Mouse (Mus musculus): ENCODE results near the gene Dpy30.
A peak's percentile ranks its signal among the peaks of the same experiment; 100 is the strongest.
"Not testable (repeated sequence)": the region's sequence is repeated elsewhere in the genome, so short reads cannot be mapped to it uniquely, and the experiment has no call there.

Gene Dpy30

DNA sequence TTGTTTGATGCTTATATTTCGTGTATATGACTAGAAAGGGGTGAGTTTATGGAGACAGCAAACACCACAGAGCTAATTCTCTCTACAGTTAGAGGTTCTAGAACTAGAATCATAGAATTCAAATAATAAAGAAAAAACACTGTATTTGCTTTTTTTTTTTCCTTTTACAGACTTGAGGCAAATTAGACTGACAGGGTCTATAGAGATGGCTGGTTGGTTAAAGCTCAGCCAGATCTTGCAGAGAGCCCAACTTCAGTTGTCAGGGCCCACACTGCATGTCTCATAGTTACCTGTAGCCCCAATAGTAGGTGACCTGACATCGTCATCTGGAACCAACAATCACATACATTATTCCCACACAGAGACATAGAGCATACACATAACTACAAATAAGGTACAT lies at the start of gene Dpy30:
Gene Dpy30 (minus strand): TSS at position 101 of the 400 bp plus-strand sequence.
- DNase-seq (ENCODE audit: low read depth): no peak

DNA sequence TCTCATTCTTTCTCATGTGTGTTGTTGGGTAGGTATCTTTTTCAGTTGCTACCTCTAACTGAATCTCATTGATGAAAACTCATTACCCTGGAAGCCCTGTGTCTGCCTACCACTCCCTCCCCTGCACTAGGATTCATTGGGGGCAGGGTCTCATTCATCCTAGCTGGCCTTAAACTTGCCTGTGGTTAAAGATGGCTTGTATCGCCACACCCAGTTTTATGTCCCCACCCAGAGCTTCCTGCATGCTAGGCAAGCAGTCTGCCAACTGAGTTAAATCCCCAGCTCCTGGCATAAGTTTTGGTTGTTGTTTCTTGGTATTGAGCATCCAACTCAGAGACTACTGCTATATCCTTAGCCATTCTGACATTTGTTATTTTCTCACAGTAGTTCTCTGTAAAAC lies 39.8 kb upstream of the Dpy30 start:
- DNase-seq (ENCODE audit: low read depth): no peak

DNA sequence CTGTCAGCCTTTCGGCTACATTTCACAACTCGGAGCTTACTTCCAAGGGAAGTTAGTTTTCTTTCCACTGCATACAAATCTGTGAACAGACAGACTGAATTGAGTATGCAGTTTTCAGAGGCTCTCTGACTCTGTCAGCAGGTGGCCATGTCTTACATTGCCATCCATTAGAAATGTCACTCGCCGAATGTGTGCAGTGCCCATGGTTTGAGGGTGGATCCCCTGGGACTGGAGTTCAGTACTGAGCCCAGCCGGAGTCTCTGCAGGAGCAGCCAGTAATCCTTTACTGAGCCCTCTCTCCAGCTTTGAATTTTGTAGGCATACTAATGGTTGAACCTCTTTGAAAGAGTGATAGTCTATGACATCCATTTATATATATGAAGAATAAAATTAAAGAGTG lies 17.4 kb upstream of the Dpy30 start:
- no peak for DNase-seq (ENCODE audit: low read depth)

DNA sequence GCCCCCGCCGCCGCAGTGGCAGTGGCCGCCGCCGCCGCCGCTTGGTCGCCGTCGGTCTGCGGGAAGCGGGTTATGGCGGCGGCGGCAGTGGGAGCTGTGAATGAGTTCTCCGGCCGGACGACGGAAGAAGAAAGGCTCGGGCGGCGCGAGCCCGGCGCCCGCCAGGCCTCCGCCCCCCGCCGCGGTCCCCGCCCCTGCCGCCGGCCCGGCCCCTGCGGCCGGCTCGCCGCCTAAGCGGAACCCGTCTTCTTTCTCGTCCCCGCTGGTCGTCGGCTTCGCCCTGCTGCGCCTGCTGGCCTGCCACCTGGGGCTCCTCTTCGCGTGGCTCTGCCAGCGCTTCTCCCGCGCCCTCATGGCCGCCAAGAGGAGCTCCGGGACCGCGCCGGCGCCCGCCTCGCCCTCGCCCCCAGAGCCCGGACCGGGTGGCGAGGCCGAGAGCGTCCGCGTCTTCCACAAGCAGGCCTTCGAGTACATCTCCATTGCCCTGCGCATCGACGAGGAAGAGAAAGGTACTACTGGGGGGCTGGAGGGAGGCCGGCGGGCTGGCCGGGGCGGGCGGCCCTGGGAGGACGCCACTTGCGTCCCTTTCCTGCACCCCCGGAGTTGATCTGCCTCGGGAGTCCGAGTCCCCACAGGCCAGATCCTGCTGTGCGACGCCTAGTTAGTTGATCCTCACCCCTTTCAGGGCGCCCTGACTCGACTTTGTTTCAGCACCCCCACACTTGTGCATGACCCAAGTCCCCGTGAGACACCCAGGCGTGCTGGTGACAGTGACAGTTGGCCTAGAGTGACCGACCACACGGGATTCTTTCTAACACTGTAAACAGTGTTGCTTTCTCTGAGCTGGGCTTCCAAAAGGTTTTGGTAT lies 15.4 kb upstream of the Dpy30 start, which contains the start of gene Spast:
Gene Spast (plus strand): TSS at position 51 of the 868 bp plus-strand sequence.
- peak; percentile 51 for DNase-seq (ENCODE audit: low read depth)

DNA sequence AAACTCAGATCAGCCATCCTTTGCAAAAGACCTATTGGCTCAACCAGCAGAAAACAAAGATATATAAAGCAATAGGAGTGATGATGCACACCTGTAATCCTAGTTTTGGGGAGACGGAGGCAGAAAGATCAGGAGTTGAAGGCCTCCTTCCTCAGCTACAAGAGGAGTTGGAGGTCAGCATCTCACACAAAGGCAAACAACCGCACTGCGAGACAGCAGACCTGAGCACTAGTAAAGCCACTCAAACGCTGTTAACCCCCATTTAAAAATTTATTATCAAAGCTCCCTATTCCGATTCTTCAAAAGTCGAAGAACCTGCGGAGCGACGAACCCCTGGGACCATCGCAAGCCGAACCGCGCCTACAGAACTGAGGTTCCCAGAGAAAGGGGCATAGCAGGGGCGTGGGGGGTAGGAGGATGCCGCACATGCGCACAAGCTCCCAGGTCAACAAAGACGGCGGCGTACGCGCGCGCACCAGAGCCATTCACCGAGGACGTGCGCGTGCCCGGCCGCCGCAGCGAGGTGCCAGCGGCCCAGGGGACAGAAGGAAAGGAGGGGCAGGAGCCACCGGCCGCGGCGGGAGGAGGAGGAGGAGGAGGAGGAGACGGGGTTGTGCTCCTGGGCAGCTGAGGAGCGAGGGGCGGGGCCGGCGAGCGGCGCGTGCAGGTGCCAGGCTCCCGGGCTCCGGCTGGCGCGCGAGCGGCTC lies 14.6 kb upstream of the Dpy30 start:
- peak; percentile 88 for DNase-seq (ENCODE audit: low read depth)

DNA sequence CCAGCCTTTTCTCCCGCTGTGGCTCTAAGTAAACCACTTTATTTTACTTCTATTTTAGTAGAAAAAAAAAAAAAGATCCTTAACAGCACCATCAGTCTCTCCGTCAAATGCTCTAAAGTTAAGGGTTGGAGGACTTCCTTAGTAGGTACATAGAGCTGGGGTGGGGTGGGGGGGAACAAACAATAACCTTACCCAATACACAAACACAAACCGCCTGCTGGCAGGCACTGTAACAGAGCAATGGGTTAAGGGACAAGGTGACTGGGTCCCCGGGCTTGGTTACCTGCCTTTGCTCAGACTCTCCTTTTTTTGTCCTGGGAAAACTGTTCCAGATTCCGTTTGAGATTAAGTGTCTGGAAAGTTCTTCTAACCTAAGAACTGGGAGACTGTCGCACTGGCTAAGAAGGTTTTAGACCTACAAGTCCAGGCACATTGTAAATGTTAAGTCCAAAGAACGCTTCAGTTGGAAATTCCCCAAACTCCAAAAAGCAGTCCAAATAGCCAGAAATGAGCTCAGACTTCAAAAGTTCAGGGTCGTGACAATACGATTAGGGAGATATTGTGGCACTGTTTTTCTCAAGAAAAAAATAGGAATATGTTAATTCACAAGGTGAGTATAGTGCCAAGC lies 7.4 kb upstream of the Dpy30 start:
- no peak for DNase-seq (ENCODE audit: low read depth)

DNA sequence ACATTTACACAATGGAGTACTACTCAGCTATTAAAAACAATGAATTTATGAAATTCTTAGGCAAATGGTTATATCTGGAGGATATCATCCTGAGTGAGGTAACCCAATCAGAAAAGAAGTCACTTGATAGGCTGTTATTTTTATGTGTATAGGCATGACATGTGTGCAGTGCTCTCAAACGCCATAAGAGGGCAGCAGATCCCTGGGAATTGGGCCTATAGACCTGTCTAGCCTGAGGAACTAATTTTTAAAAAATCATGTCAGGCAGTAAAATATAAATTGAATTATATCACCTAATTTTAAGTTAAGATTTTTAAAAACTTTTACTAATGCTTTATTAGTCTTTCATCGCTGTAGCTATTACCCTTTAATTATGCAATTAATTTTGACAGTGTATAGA lies 4.4 kb upstream of the Dpy30 start:
- DNase-seq (ENCODE audit: low read depth): peak; percentile 71

DNA sequence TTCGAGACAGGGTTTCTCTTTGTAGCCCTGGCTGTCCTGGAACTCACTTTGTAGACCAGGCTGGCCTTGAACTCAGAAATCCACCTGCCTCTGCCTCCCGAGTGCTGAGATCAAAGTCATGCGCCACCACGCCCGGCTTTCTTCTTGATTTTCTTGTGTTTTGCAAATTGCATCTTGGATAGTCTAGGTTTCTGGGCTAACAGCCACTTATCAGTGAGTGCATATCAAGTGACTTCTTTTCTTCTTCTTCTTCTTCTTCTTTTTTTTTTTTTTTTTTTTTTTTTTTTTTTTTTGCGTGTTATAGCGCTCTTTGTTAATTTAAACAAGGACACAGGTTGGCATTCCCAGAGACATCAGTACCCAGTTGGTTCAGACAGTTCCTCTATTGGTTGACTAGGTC lies 3.5 kb upstream of the Dpy30 start:
- not testable (repeated sequence) for DNase-seq (ENCODE audit: low read depth)

DNA sequence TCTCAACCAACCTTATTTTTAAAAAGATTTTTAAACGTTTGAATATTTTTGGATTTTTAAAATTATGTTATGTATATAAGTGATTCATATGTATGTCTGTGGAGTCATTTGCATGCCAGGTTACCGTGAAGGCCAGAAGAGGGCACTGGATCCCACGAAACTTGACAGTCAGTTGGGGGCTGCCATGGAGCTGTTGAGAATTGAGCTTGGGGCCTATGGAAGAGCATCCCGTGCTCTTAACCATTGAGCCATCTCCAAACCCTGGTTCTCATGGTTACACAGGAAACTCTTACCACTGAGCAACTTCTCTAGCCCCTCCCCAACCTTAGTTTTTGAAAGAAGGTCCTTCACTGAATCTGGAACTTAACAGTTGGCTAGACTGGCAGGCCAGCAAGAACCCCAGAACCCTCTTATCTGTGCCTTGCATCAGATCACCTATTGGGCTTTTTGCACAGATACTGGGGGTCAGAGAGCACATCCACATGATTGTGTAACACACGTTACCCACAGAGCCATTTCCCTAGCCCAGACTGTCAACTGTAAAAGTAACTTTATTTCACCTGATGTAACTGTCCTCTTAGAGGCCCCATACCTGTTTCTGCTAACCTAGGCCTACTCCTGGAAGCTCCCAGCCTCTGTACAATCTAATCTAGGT lies 1.2 kb downstream of the Dpy30 start:
- peak; percentile 5 for DNase-seq (ENCODE audit: low read depth)

DNA sequence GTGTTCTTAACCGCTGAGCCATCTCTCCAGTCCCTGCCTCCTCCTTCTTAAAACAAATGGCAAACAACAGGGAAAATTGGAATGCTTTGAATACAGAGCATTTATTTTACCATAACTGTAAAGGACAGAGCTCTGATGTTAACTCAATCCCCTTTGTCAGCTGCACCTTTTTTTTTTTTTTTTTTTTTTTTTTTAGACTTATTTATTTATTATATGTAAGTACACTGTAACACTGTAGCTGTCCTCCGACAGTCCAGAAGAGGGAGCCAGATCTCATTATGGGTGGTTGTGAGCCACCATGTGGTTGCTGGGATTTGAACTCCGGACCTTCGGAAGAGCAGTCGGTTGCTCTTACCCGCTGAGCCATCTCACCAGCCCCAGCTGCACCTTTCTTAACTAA lies 5.0 kb downstream of the Dpy30 start:
- no peak for DNase-seq (ENCODE audit: low read depth)

DNA sequence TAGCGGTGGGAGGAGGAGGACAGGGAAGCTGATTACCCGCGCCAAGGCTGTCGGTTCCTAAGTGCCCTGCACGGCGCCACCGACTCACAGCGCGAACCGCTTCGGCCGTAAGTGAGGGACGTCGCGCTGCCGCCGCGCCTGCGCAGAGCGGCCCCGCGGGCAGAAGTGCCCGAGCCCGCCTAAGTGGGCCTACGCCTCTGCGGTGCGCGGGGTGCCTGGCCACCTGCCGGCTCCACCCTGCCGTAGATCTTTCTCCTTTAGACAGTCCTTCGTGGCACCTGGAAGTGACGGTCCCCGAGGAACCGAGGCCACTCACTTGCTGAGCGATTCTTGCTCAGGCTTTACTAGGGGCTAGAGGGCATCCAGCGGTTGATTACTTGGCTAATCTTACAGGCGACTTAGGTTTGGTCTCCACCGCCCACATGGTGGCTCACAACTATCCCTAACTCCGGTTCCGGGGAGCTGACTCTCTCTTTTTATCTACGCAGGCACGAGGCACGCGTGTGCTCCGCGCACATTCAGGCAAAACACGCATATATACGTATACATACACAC lies 7.4 kb downstream of the Dpy30 start:
- peak; percentile 86 for DNase-seq (ENCODE audit: low read depth)

DNA sequence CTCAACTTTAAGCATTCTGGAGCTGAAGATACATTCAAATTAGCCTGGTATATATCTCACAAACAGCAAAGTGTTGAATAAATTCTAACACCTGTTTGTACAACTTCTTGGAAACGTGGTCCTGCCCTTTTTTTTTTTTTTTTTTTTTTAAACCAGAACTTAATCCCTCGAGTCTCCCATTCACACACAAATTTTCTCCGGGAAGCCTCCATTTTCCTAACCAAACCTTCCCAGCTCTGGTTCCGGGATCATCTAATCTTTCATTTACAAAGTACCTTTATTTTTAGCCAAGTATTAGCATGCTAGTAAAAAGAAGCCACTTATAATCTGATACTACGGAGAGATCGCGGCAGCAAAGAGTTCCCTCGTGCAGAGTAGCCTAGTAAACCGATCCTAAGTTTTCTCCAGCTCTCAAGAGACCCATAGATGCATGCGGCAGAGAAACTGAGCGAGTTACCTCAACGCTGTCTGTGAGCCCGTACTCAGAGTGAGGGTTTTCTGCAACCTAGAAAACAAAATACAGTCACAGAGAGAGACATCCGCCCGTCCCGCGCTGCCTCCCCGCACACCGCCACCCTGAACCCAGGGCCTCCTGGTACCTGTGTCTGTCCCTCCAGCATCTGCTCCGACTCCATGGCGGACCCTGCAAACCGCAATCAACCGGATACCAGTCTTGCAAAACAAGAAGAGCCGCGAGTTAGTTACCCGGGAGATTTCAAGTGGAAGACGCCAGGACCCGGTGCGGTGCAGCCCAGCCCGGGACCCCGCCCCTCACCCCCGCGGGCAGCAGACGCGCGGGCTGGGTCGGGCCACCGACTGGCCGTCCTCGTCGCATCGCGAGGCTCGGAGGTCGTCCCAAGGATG lies 8.1 kb downstream of the Dpy30 start:
- DNase-seq (ENCODE audit: low read depth): peak; percentile 68

DNA sequence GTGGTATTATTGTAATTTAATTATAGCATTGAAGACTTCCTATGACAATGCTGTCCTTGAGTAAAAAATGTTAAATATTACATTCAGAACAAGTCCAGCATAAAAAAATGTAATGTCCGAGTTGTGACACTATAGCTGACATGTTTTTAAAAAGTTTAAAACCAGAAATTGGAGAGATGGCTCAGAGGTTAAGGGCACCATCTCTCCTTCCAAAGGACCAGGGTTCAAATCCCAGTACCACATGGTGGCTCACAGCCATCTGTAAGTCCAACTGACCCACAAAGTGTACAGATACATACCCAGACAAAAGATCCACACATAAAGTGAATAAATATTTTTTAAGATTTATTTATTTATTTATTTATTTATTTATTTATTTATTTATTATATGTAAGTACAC lies 17.7 kb downstream of the Dpy30 start:
- DNase-seq (ENCODE audit: low read depth): no peak

DNA sequence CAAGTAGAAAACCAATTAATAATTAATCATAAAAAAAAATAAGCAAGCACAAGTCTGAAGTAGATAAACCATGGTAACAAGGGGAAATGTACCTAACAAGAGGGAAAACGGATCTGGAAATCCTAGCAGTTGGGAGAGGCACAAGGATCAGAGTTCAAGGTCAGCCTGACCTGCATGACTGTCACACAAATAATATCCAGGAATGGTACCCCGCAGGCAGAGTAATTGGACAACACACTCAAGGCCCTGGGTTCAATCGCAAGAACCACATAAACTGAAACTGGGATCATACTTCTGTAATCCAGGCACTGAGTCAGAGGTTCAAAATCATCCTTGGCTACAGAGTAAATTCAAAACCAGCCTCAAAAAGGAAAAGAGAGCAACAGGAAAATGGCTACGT lies 18.1 kb downstream of the Dpy30 start:
- no peak for DNase-seq (ENCODE audit: low read depth)

DNA sequence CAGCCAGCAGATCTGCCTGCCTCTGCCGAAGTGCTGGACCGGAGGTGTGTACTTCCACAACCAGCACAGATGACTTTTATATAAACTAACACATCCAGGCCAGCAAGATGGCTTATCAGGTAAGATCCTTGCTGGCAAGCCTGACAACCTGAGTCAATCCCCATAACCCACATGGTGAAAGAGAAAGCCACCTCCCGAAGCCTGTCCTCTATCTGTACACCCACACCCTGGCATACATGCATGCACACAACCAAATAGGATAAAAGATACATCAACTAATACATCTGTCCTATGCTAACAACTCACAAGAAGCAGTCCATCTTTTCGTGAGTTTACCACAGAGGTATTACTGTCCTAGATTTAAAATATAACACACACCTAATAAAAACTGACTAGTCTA lies 19.7 kb downstream of the Dpy30 start:
- DNase-seq (ENCODE audit: low read depth): no peak

DNA sequence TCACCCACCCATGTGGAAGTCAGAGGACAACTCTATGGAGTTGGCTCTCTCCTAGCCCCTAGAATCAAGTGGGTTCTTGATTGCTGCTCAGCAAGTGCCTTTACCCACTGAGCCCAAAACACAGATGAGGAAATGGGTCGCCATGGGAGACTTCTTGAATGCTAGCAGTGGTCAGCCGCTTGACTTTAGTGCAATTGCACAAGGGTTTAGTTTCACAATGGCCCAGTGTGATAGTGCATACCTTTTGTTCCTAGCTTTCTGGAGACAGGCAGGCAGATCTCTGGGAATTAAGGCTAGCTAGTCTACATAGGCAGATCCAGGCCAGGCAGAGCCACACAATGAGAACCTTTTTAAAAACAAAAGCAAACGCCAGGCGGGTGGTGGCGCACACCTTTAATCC lies 23.7 kb downstream of the Dpy30 start:
- DNase-seq (ENCODE audit: low read depth): peak; percentile 23

DNA sequence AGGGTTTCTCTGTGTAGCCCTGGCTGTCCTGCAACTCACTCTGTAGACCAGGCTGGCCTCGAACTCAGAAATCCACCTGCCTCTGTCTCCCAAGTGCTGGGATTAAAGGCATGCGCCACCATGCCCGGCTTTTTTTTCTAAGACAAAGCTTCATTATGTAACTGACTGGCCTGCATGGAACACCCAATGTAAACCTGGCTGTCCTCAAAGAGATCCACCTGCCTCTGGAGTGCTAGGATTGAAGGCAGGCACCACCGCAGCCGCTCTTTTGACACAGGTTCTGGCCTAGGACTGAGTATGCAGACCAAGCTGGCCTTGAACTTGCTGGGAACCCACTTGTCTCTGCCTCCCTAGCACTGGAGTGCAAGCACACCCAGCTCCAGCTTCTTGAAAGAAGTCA lies 26.8 kb downstream of the Dpy30 start:
- not testable (repeated sequence) for DNase-seq (ENCODE audit: low read depth)

DNA sequence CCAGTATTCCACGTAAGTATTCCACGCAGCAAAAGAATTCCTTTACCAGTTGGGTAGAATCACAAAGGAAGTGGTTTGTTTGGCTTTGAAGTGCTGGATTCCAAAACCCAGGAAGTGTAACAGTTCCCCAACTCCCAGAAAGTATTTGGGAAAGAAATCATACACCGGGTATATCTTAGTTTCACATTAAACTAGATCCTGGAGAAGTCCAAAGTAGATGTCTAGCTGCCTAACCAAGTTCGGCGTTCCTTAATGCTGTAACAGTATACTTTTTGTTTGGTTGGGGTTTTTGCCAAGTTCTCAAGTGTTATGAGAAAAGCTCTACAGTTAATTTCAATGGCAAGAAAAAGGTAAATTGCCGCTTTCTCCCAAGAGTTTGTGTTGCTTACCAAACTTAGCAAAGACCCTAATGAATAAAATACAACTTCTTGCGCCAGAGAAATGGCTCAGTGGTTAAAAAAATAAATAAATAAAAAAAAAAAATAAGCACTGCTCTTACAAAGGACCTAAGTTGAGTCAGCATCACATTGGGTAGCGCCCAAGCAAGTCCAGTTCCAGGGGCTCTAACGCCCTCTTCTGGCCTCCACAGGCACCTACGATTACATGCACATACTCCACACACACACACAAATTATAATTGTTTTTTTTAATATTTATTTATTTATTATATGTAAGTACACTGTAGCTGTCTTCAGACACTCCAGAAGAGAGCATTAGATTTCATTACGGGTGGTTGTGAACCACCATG lies 27.5 kb downstream of the Dpy30 start:
- peak; percentile 86 for DNase-seq (ENCODE audit: low read depth)

DNA sequence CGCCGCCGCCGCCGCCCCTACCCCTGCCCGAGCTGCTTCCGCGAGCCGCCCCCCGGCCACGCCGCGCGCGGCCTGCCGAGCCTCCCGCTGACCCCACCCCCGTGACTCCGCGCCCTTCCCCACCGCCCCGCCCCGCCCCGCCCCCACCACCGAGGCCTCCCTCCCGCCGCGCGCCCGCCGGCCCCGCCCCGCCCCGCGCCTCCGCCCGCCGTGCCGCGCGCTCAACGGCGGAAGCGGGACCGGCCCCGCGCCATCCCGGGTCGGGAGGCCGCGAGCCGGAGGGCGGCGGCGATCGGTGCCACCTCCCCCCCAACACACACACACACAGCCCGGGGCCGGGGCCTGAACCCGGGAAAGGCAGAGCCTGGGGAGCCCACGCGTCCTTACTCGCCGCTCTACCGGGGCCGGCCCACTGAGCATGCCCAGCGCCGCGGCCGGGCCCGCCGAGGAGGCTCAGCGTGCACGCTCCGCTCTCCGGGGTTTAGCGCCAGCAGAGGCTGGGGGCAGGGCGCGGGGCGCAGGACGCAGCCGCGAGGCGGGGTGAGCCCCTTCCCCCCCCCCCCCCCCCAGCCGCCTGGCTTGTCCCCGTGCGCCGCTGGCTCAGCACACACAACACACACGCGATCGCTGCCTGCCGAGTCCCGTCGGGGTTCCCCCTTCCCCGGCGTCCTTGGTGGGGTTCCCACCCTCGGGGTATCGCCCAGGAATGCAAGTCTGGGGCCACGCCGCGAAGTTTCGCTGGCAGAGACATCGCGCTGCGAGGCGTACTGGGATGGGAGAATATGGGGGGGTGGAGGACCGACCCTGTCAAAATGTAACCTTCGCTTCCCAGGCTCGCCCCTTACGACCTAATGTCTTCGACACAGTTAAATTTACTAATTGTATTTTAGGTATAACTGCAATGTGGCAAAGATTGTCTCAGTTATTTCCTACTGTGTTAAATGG lies 28.4 kb downstream of the Dpy30 start, which contains the start of gene Memo1:
Gene Memo1 (minus strand): TSS at position 496 of the 945 bp plus-strand sequence.
- peak; percentile 71 for DNase-seq (ENCODE audit: low read depth)

All from 416B (cell line).